Comparison of ENCODE assay signal across 9 mouse cellular contexts in the genomic region with DNA sequence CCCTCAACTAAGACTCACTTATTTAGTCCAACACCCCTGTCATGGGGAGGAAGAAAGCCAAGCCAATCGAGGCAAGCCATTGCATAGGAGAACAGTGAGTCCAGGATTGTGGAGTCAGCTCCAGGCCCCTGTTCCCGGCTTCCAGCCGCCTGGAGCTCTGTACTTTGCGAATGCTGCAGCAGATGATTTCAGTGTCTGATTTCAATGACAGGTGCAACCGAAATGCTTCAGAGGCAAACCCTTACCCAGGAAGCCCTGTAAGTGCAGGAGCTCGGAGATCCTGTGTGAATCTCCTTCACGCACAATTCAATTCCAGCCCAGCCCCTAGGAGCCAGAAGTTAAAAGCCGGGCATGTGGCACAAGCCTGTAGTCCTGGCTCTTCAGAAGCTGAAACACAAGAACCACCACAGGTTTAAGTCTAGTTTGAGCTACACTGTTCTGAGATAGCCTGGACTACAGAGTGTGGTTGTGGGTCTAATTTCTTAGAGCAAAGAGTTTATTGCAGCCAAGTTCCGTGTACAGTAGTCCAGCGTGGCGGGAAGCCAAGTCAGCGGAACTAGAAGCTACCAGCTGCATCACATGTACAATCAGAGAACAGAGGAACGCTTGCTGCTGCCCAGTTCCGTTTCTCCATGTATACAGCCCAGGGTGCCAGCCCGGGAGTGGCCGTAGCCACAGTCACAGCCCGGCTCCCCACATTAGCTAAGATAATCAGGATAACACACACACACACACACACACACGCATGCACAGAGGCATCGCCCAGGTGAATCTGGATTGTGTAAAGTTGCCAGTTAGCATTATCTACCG. TPM values are rescaled to one million over a fixed set of nuclear protein-coding genes. Genes with fewer than 3 reads are reported as not detected.
DNase-seq lines count a peak whose midpoint lies in the region; ATAC-seq lines count a peak whose summit lies in the region.
"Had no signal": no experiment of that assay in that cellular context is flagged by ENCODE, and none has a peak within 500 bp of the region (broad histone marks: within the 10 kb centered on the region; RNA-seq: fewer than 3 reads in every experiment).

No protein-coding gene starts in this region.

- ATAC-seq in hindbrain, embryonic 13.5 days (ENCODE audit: low FRiP score): no peak
- no peak for ATAC-seq in hindbrain, embryonic 16.5 days
- no peak for ATAC-seq in midbrain, embryonic 14.5 days (ENCODE audit: low FRiP score, low TSS enrichment)
- no peak for ATAC-seq in midbrain, embryonic 13.5 days

- H3K9me3 ChIP-seq in hindbrain, embryonic 13.5 days: no peaks in the 10 kb centered on the region
- H3K9me3 ChIP-seq in hindbrain, embryonic 16.5 days (ENCODE audit: control insufficient read depth, low read length): no peaks in the 10 kb centered on the region
- H3K9me3 ChIP-seq in midbrain, embryonic 14.5 days (ENCODE audit: control insufficient read depth, low read length): no peaks in the 10 kb centered on the region
- H3K9me3 ChIP-seq in midbrain, embryonic 13.5 days: no peaks in the 10 kb centered on the region
- H3K9me3 ChIP-seq: liver, embryonic 15.5 days had no signal

- peak; percentile 27 for DNase-seq in midbrain, embryonic 14.5 days
- peak; percentile 60 for DNase-seq in cerebellum, adult 9-10 months
- peak; percentile 60 for DNase-seq in gastrocnemius, postnatal 14 days
- no peak for DNase-seq in urinary bladder, postnatal 10 days (ENCODE audit: low spot score)
- DNase-seq: adrenal gland, adult 2 months had no signal

- H3K27ac ChIP-seq in hindbrain, embryonic 13.5 days: peak overlapping the region; percentile 72
- no peak overlapping the region; the same call in none of the 2 replicates for H3K27ac ChIP-seq in hindbrain, embryonic 16.5 days (ENCODE audit: low read depth, low read length)
- H3K27ac ChIP-seq in midbrain, embryonic 14.5 days (replicated peaks; ENCODE audit: low read depth, low read length): no peak overlapping the region
- no peak overlapping the region for H3K27ac ChIP-seq in midbrain, embryonic 13.5 days
- H3K27ac ChIP-seq: liver, embryonic 15.5 days had no signal

- peaks cover 15% of the 10 kb centered on the region for H3K4me1 ChIP-seq in hindbrain, embryonic 13.5 days (replicated peaks)
- H3K4me1 ChIP-seq in hindbrain, embryonic 16.5 days (ENCODE audit: control insufficient read depth, insufficient read depth, low read depth, low read length): peaks cover 3% of the 10 kb centered on the region
- H3K4me1 ChIP-seq in midbrain, embryonic 14.5 days (ENCODE audit: control insufficient read depth, insufficient read depth, low read length): 0 out of 2 replicates have a peak, but pooled peaks cover 3% of the 10 kb centered on the region
- H3K4me1 ChIP-seq in midbrain, embryonic 13.5 days (replicated peaks): peaks cover 11% of the 10 kb centered on the region; the same call in 1 of the 2 replicates
- H3K4me1 ChIP-seq: liver, embryonic 15.5 days had no signal

- H3K4me3 ChIP-seq in hindbrain, embryonic 13.5 days: no peak overlapping the region
- no peak overlapping the region for H3K4me3 ChIP-seq in hindbrain, embryonic 16.5 days (ENCODE audit: low read length)
- H3K4me3 ChIP-seq in midbrain, embryonic 14.5 days (replicated peaks; ENCODE audit: low read depth, low read length): no peak overlapping the region
- no peak overlapping the region for H3K4me3 ChIP-seq in midbrain, embryonic 13.5 days (replicated peaks)
- H3K4me3 ChIP-seq: liver, embryonic 15.5 days had no signal

- no peak overlapping the region for H3K4me2 ChIP-seq in hindbrain, embryonic 13.5 days
- no peak overlapping the region for H3K4me2 ChIP-seq in hindbrain, embryonic 16.5 days (ENCODE audit: low read length)
- H3K4me2 ChIP-seq in midbrain, embryonic 14.5 days (ENCODE audit: low read length): no peak overlapping the region
- no peak overlapping the region for H3K4me2 ChIP-seq in midbrain, embryonic 13.5 days (replicated peaks)
- H3K4me2 ChIP-seq: liver, embryonic 15.5 days had no signal

- no peak overlapping the region for H3K9ac ChIP-seq in hindbrain, embryonic 13.5 days
- H3K9ac ChIP-seq in hindbrain, embryonic 16.5 days (ENCODE audit: low read depth, low read length): no peak overlapping the region
- H3K9ac ChIP-seq in midbrain, embryonic 14.5 days (replicated peaks; ENCODE audit: low read length): no peak overlapping the region
- no peak overlapping the region for H3K9ac ChIP-seq in midbrain, embryonic 13.5 days (replicated peaks)
- H3K9ac ChIP-seq: liver, embryonic 15.5 days had no signal

- H3K27me3 ChIP-seq in hindbrain, embryonic 13.5 days: no peaks in the 10 kb centered on the region
- no peaks in the 10 kb centered on the region for H3K27me3 ChIP-seq in hindbrain, embryonic 16.5 days (replicated peaks; ENCODE audit: control insufficient read depth, insufficient read depth, low read length)
- H3K27me3 ChIP-seq in midbrain, embryonic 14.5 days (ENCODE audit: control insufficient read depth, insufficient read depth, low read length): no peaks in the 10 kb centered on the region
- no peaks in the 10 kb centered on the region for H3K27me3 ChIP-seq in midbrain, embryonic 13.5 days
- H3K27me3 ChIP-seq: liver, embryonic 15.5 days had no signal

- H3K36me3 ChIP-seq in hindbrain, embryonic 13.5 days: no peaks in the 10 kb centered on the region
- no peaks in the 10 kb centered on the region for H3K36me3 ChIP-seq in hindbrain, embryonic 16.5 days (ENCODE audit: control insufficient read depth, insufficient read depth, low read length)
- no peaks in the 10 kb centered on the region for H3K36me3 ChIP-seq in midbrain, embryonic 14.5 days (ENCODE audit: control insufficient read depth, insufficient read depth, low read length)
- no peaks in the 10 kb centered on the region for H3K36me3 ChIP-seq in midbrain, embryonic 13.5 days
- H3K36me3 ChIP-seq: liver, embryonic 15.5 days had no signal

- WGBS in hindbrain, embryonic 13.5 days: 85% methylated on average over 20 of the region's 20 CpGs
- 84% methylated on average over 20 of the region's 20 CpGs for WGBS in hindbrain, embryonic 16.5 days
- 86% methylated on average over 20 of the region's 20 CpGs for WGBS in midbrain, embryonic 14.5 days
- WGBS in midbrain, embryonic 13.5 days: 86% methylated on average over 20 of the region's 20 CpGs

- intact Hi-C loops in gastrocnemius, postnatal 14 days (cut with DNase I; ENCODE audit: low total_unique reads): no loop called here

RNA-seq across cellular contexts. Expression of gene Sept9, which starts 31.0 kb away (rescaled TPM):
- 117 and 118 TPM in 2 replicates for polyA plus RNA-seq in hindbrain, embryonic 13.5 days (2015; fragmentation: Nextera tagmentation; extraction: Ambion mirVana)
- polyA plus RNA-seq in hindbrain, embryonic 16.5 days (2015; fragmentation: Nextera tagmentation; extraction: Ambion mirVana): 109 and 124 TPM in 2 replicates
- 91.8 and 97.4 TPM in 2 replicates for polyA plus RNA-seq in midbrain, embryonic 14.5 days (2014; fragmentation: Nextera tagmentation; extraction: Ambion mirVana)
- 121 and 125 TPM in 2 replicates for polyA plus RNA-seq in midbrain, embryonic 13.5 days (2015; fragmentation: Nextera tagmentation; extraction: Ambion mirVana)
- total RNA-seq in gastrocnemius, postnatal 14 days (2021): 10 to 100 TPM; 27.2 to 34.0 TPM

RNA-seq across cellular contexts. Expression of gene Sec14l1, which starts 53.5 kb away (rescaled TPM):
- polyA plus RNA-seq in hindbrain, embryonic 13.5 days (2015; fragmentation: Nextera tagmentation; extraction: Ambion mirVana): 63.3 and 65.9 TPM in 2 replicates
- 53.9 and 63.4 TPM in 2 replicates for polyA plus RNA-seq in hindbrain, embryonic 16.5 days (2015; fragmentation: Nextera tagmentation; extraction: Ambion mirVana)
- polyA plus RNA-seq in midbrain, embryonic 14.5 days (2014; fragmentation: Nextera tagmentation; extraction: Ambion mirVana): 48.7 and 58.1 TPM in 2 replicates
- polyA plus RNA-seq in midbrain, embryonic 13.5 days (2015; fragmentation: Nextera tagmentation; extraction: Ambion mirVana): 62.4 and 67.0 TPM in 2 replicates
- 10 to 100 TPM; 58.1 to 58.7 TPM for total RNA-seq in gastrocnemius, postnatal 14 days (2021)
